Mouse (Mus musculus): ENCODE measurements at regions not wholly inside any gene's neighbourhood (a gene's known extent, or its start where the extent isn't known, plus 50 kb on each side); places are given as distances from the start of the nearest gene placed in this dataset.

DNA sequence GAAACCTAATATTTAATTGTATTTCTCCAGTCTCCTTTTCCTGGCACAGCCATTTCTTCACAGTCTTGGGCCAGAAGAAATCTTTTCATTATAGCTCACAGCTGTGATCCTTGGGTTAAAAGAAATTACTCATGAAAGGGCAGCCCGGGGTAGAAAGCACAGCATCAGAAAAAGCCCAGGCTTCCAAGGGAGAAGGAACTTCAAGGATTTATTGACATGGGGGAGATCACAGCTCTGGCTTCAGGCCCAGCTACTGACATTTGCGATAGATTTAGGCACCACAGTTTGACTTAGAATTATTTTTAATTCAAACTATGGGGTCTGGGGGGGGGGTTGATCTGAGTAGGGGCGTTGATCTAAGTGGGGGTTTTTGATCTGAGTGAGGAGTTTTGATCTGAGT, 291.3 kb downstream of the Gm9195 start:
- H3K36me3 ChIP-seq (ENCODE audit: control insufficient read depth, insufficient read depth): no peaks in the 10 kb centered on the region
- TF ChIP-seq TCF12 (IDR thresholded peaks at IDR 0.05; ENCODE audit: insufficient read depth, poor library complexity, severe bottlenecking) (no peak), POLR2AphosphoS2 (IDR thresholded peaks at IDR 0.05; ENCODE audit: insufficient read length, low read depth) (no peak), USF1 (IDR thresholded peaks at IDR 0.05; ENCODE audit: low read depth) (no peak), POLR2A (IDR thresholded peaks at IDR 0.05; ENCODE audit: insufficient read length, low read depth) (no peak), MYOD1 (IDR thresholded peaks at IDR 0.05; ENCODE audit: control insufficient read depth in 1 of 3, insufficient read length in 2 of 3, low read depth in 2 of 3) (no peak), REST (IDR thresholded peaks at IDR 0.05; ENCODE audit: insufficient read depth, insufficient read length) (no peak), CEBPB (IDR thresholded peaks at IDR 0.05; ENCODE audit: insufficient read depth, poor library complexity, severe bottlenecking) (no peak), SRF (IDR thresholded peaks at IDR 0.05; ENCODE audit: control insufficient read depth, insufficient read length, low read depth) (no peak), MAX (IDR thresholded peaks at IDR 0.05; ENCODE audit: low read depth) (no peak), MYOG (IDR thresholded peaks at IDR 0.05; ENCODE audit: control insufficient read depth in 1 of 3, insufficient read depth in 1 of 3, insufficient read length in 2 of 3, low read depth in 2 of 3) (no peak), E2F4 (IDR thresholded peaks at IDR 0.05; ENCODE audit: insufficient read depth) (no peak), TCF3 (IDR thresholded peaks at IDR 0.05; ENCODE audit: insufficient read length, low read depth) (no peak)

DNA sequence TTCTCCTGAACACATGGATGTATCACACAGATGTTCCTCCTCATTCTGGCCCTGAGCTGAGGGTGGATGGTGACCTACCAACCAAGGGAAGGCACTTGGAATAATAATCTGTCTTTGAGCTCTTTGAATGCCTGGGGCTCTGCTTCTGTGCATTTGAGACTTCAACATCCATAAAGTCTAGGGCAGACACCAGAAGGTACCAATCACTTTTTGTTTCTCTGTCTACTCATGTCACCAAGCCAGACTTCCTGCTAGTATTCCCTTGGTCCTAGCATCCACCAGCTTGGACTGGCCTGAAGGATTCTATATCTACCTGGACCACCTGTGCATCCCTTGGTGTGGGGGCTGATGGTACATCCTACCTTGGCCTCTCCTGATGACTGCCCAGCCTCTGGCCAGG, 291.7 kb downstream of the Gm9195 start:
- H3K79me2 ChIP-seq (ENCODE audit: control insufficient read depth, insufficient read depth): no peaks in the 10 kb centered on the region
- H3K27me3 ChIP-seq (ENCODE audit: control insufficient read depth, insufficient read depth, insufficient read length): no peaks in the 10 kb centered on the region
- H3K36me3 ChIP-seq (ENCODE audit: control insufficient read depth, insufficient read depth): no peaks in the 10 kb centered on the region
- H3ac ChIP-seq (ENCODE audit: control insufficient read depth, insufficient read length): no peak overlapping the region
- no peak overlapping the region for H3K4me2 ChIP-seq (ENCODE audit: low read depth)
- no peak overlapping the region for H3K4me3 ChIP-seq
- TF ChIP-seq POLR2A (IDR thresholded peaks at IDR 0.05; ENCODE audit: insufficient read length, low read depth) (no peak), E2F4 (IDR thresholded peaks at IDR 0.05; ENCODE audit: insufficient read depth) (no peak), CEBPB (IDR thresholded peaks at IDR 0.05; ENCODE audit: insufficient read depth, poor library complexity, severe bottlenecking) (no peak), TCF3 (IDR thresholded peaks at IDR 0.05; ENCODE audit: insufficient read length, low read depth) (no peak), REST (IDR thresholded peaks at IDR 0.05; ENCODE audit: insufficient read depth, insufficient read length) (no peak), POLR2AphosphoS2 (IDR thresholded peaks at IDR 0.05; ENCODE audit: insufficient read length, low read depth) (no peak), SRF (IDR thresholded peaks at IDR 0.05; ENCODE audit: control insufficient read depth, insufficient read length, low read depth) (no peak), USF1 (IDR thresholded peaks at IDR 0.05; ENCODE audit: low read depth) (no peak), MYOD1 (IDR thresholded peaks at IDR 0.05; ENCODE audit: control insufficient read depth in 1 of 3, insufficient read length in 2 of 3, low read depth in 2 of 3) (no peak), MYOG (IDR thresholded peaks at IDR 0.05; ENCODE audit: control insufficient read depth in 1 of 3, insufficient read depth in 1 of 3, insufficient read length in 2 of 3, low read depth in 2 of 3) (no peak), MAX (IDR thresholded peaks at IDR 0.05; ENCODE audit: low read depth) (no peak), TCF12 (IDR thresholded peaks at IDR 0.05; ENCODE audit: insufficient read depth, poor library complexity, severe bottlenecking) (no peak)

More for the DNA sequence above, 291.3 kb downstream of the Gm9195 start:
- H3ac ChIP-seq (ENCODE audit: control insufficient read depth, insufficient read length): no peak overlapping the region
- no peaks in the 10 kb centered on the region for H3K79me2 ChIP-seq (ENCODE audit: control insufficient read depth, insufficient read depth)
- H3K27me3 ChIP-seq (ENCODE audit: control insufficient read depth, insufficient read depth, insufficient read length): no peaks in the 10 kb centered on the region
- H3K4me3 ChIP-seq: no peak overlapping the region
- H3K4me2 ChIP-seq (ENCODE audit: low read depth): no peak overlapping the region

DNA sequence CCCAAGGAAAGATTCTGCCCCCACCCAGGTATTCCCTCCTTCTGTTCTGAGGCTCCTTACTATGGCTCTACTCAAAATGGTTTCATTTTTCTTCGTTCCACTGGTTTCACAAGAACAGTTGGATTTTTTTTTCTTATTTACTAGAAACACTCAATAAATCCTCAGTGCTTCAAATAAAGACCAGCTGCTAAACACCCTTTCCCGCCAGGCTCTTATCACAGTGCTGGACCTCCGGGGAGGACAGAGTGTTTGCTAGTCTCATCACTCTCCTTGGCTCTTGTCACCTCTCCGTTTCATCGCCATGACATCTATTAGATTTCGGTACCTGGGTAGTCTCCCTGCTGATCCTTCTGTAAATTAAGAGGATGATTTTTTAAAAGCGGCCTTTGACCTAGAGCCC, 293.7 kb downstream of the Gm9195 start:
- Histone ChIP-seq H3K36me3 (ENCODE audit: control insufficient read depth, insufficient read depth) (no peaks in the 10 kb centered on the region), H3ac (ENCODE audit: control insufficient read depth, insufficient read length) (no peak overlapping the region), H3K79me2 (ENCODE audit: control insufficient read depth, insufficient read depth) (no peaks in the 10 kb centered on the region), H3K27me3 (ENCODE audit: control insufficient read depth, insufficient read depth, insufficient read length) (no peaks in the 10 kb centered on the region), H3K4me2 (ENCODE audit: low read depth) (no peak overlapping the region), H3K4me3 (no peak overlapping the region)
- TF ChIP-seq E2F4 (IDR thresholded peaks at IDR 0.05; ENCODE audit: insufficient read depth) (no peak), POLR2AphosphoS2 (IDR thresholded peaks at IDR 0.05; ENCODE audit: insufficient read length, low read depth) (no peak), MAX (IDR thresholded peaks at IDR 0.05; ENCODE audit: low read depth) (no peak), POLR2A (IDR thresholded peaks at IDR 0.05; ENCODE audit: insufficient read length, low read depth) (no peak), CEBPB (IDR thresholded peaks at IDR 0.05; ENCODE audit: insufficient read depth, poor library complexity, severe bottlenecking) (no peak), TCF12 (IDR thresholded peaks at IDR 0.05; ENCODE audit: insufficient read depth, poor library complexity, severe bottlenecking) (no peak), SRF (IDR thresholded peaks at IDR 0.05; ENCODE audit: control insufficient read depth, insufficient read length, low read depth) (no peak), REST (IDR thresholded peaks at IDR 0.05; ENCODE audit: insufficient read depth, insufficient read length) (no peak), MYOD1 (IDR thresholded peaks at IDR 0.05; ENCODE audit: control insufficient read depth in 1 of 3, insufficient read length in 2 of 3, low read depth in 2 of 3) (no peak), TCF3 (IDR thresholded peaks at IDR 0.05; ENCODE audit: insufficient read length, low read depth) (no peak), USF1 (IDR thresholded peaks at IDR 0.05; ENCODE audit: low read depth) (no peak), MYOG (IDR thresholded peaks at IDR 0.05; ENCODE audit: control insufficient read depth in 1 of 3, insufficient read depth in 1 of 3, insufficient read length in 2 of 3, low read depth in 2 of 3) (no peak)

DNA sequence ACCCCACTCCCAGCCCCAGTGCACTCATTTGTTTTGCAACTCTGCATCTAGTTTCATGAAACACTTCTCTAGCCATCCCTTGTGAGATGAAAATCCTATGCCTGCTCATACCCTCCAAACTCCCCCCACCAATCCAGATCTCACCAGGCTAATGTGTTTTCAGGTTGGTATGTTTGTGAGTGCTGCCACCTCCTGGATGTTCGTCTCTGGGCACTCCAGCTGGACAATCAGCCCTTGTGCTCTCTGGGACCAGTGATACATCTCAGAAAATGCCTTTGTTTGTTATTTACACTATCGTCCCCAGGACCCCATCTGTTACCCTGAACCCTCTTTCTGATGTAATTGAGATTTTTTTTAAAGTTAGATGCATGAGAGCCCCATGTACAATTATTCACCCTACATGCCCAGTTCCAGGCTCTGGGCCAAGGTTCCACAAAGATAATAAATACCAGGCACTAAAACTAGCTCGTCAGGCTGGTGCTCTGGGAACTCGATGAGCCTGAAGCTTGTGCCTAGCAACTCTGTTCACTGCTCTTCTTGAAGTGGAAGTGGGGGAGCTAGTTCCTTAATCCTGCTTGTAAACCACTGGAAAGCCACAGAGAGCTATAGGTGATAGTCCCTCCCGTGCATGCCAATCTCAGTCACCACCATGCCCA, 304.2 kb downstream of the Gm9195 start:
- H3K27me3 ChIP-seq (ENCODE audit: control insufficient read depth, insufficient read depth, insufficient read length): no peaks in the 10 kb centered on the region
- no peak overlapping the region for H3K4me3 ChIP-seq
- H3K36me3 ChIP-seq (ENCODE audit: control insufficient read depth, insufficient read depth): no peaks in the 10 kb centered on the region
- H3K4me2 ChIP-seq (ENCODE audit: low read depth): no peak overlapping the region
- no peak overlapping the region for H3ac ChIP-seq (ENCODE audit: control insufficient read depth, insufficient read length)
- no peaks in the 10 kb centered on the region for H3K79me2 ChIP-seq (ENCODE audit: control insufficient read depth, insufficient read depth)
- TF ChIP-seq CEBPB (IDR thresholded peaks at IDR 0.05; ENCODE audit: insufficient read depth, poor library complexity, severe bottlenecking) (no peak), TCF3 (IDR thresholded peaks at IDR 0.05; ENCODE audit: insufficient read length, low read depth) (no peak), E2F4 (IDR thresholded peaks at IDR 0.05; ENCODE audit: insufficient read depth) (no peak), REST (IDR thresholded peaks at IDR 0.05; ENCODE audit: insufficient read depth, insufficient read length) (no peak)
